In the genomic region with DNA sequence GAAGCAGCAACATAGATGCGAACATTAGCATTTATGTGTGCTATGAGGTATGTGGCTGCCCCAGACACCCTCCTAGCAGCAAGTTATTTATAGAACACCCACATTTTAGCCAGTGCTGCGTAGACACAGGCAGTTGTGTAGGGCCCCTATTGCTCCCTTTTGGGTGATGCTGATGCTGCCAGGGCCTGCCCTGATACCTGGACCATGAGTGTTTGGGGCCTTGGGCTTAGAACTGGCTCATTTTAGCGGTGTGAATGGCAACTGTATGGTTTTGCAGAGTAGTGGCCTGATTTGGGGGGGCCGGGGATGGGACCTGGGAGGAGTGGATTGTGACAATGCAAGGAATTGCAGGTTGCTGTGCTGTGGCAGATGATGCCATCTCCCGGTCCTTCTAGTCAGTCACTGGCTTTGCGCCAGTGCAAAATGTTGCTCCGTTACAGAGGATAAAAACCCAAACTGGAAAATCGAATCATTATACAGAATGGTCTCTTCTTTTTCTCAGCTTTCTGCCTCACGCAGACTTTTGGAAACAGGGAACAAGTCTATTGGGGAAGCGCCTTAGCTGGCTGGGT, we compare ENCODE assay signal across 11 mouse cellular contexts. TPM values are rescaled to one million over a fixed set of nuclear protein-coding genes. Genes with fewer than 3 reads are reported as not detected.
A peak's percentile ranks its signal among the peaks of the same experiment; 100 is the strongest.
DNase-seq lines count a peak whose midpoint lies in the region; ATAC-seq lines count a peak whose summit lies in the region.
"Had no signal": no experiment of that assay in that cellular context is flagged by ENCODE, and none has a peak within 500 bp of the region (broad histone marks: within the 10 kb centered on the region; RNA-seq: fewer than 3 reads in every experiment).

No protein-coding gene starts in this region.

- peak overlapping the region; percentile 40 for H3K9ac ChIP-seq in hindbrain, embryonic 13.5 days
- no peak overlapping the region for H3K9ac ChIP-seq in stomach, embryonic 15.5 days
- H3K9ac ChIP-seq: embryonic facial prominence, embryonic 12.5 days had no signal

- no peak for ATAC-seq in hindbrain, embryonic 13.5 days (ENCODE audit: low FRiP score)
- ATAC-seq in stomach, embryonic 15.5 days (ENCODE audit: insufficient read depth, low FRiP score, low read depth), result no peak

- H3K4me3 ChIP-seq in hindbrain, embryonic 13.5 days, result no peak overlapping the region
- no peak overlapping the region for H3K4me3 ChIP-seq in hindbrain, embryonic 10.5 days
- no peak overlapping the region for H3K4me3 ChIP-seq in stomach, embryonic 15.5 days (replicated peaks)
- H3K4me3 ChIP-seq: embryonic facial prominence, embryonic 12.5 days had no signal

- H3K4me1 ChIP-seq in hindbrain, embryonic 13.5 days (replicated peaks), result peaks cover 87% of the 10 kb centered on the region
- H3K4me1 ChIP-seq in hindbrain, embryonic 10.5 days (replicated peaks), result peaks cover 100% of the 10 kb centered on the region
- H3K4me1 ChIP-seq in stomach, embryonic 15.5 days, result peaks cover 59% of the 10 kb centered on the region

- H3K9me3 ChIP-seq in hindbrain, embryonic 13.5 days, result no peaks in the 10 kb centered on the region
- no peaks in the 10 kb centered on the region for H3K9me3 ChIP-seq in hindbrain, embryonic 10.5 days
- H3K9me3 ChIP-seq in stomach, embryonic 15.5 days, result no peaks in the 10 kb centered on the region
- H3K9me3 ChIP-seq: embryonic facial prominence, embryonic 12.5 days had no signal

- H3K27me3 ChIP-seq in hindbrain, embryonic 13.5 days, result no peaks in the 10 kb centered on the region
- no peaks in the 10 kb centered on the region for H3K27me3 ChIP-seq in hindbrain, embryonic 10.5 days (ENCODE audit: insufficient read depth, poor library complexity, severe bottlenecking)
- no peaks in the 10 kb centered on the region for H3K27me3 ChIP-seq in stomach, embryonic 15.5 days (replicated peaks)
- H3K27me3 ChIP-seq: embryonic facial prominence, embryonic 12.5 days had no signal

- peak overlapping the region; percentile 25 for H3K4me2 ChIP-seq in hindbrain, embryonic 13.5 days
- no peak overlapping the region for H3K4me2 ChIP-seq in stomach, embryonic 15.5 days
- H3K4me2 ChIP-seq: embryonic facial prominence, embryonic 12.5 days had no signal

- WGBS in hindbrain, embryonic 13.5 days, result 67% methylated on average over 10 of the region's 10 CpGs
- 90% methylated on average over 10 of the region's 10 CpGs for WGBS in hindbrain, embryonic 10.5 days
- 66% methylated on average over 10 of the region's 10 CpGs for WGBS in stomach, embryonic 15.5 days

- H3K27ac ChIP-seq in hindbrain, embryonic 13.5 days, result peak overlapping the region; percentile 46; the same call in 1 of the 2 replicates
- no peak overlapping the region for H3K27ac ChIP-seq in hindbrain, embryonic 10.5 days
- peak overlapping the region; percentile 38; the same call in 1 of the 2 replicates for H3K27ac ChIP-seq in stomach, embryonic 15.5 days
- H3K27ac ChIP-seq: embryonic facial prominence, embryonic 12.5 days had no signal

- no peaks in the 10 kb centered on the region for H3K36me3 ChIP-seq in hindbrain, embryonic 13.5 days
- no peaks in the 10 kb centered on the region for H3K36me3 ChIP-seq in hindbrain, embryonic 10.5 days
- no peaks in the 10 kb centered on the region for H3K36me3 ChIP-seq in stomach, embryonic 15.5 days
- H3K36me3 ChIP-seq: embryonic facial prominence, embryonic 12.5 days had no signal

- no peak for DNase-seq in hindbrain, embryonic 10.5 days (ENCODE audit: low spot score)
- peak; percentile 33 for DNase-seq in right cerebral cortex, postnatal 4 days
- no peak for DNase-seq in right cerebral cortex, adult 2 months (ENCODE audit: low spot score in 2 of 2)
- peak; percentile 67 to 70 for DNase-seq in cerebellum, postnatal 14 days
- no peak for DNase-seq in frontal cortex, postnatal 10 days (ENCODE audit: low spot score in 2 of 2)
- DNase-seq: gastrocnemius, postnatal 36 days; kidney, adult 8-10 months; thymus, postnatal 14 days had no signal

RNA-seq across cellular contexts. Expression of gene Arid1b, which starts 8.9 kb away (rescaled TPM):
- polyA plus RNA-seq in hindbrain, embryonic 13.5 days (2015; fragmentation: Nextera tagmentation; extraction: Ambion mirVana), result 14.8 and 16.1 TPM in 2 replicates
- 10.4 and 11.7 TPM in 2 replicates for polyA plus RNA-seq in hindbrain, embryonic 10.5 days (2016; fragmentation: Nextera tagmentation; extraction: Ambion mirVana)
- polyA plus RNA-seq in stomach, embryonic 15.5 days (2015; fragmentation: Nextera tagmentation; extraction: Ambion mirVana), result 11.2 and 11.4 TPM in 2 replicates

Comparison
In these comparisons a context has a peak if more than half of its experiments do, and no peak if none do; other contexts are left out.
1. DNase-seq: peak in right cerebral cortex, postnatal 4 days (single experiment) and cerebellum, postnatal 14 days (2 of 2); none in hindbrain, embryonic 10.5 days (single experiment), right cerebral cortex, adult 2 months (0 of 2) and frontal cortex, postnatal 10 days (0 of 2).